Mouse (Mus musculus) cerebellum, postnatal 4 days (tissue): ENCODE results near the gene Wnt5a.
A peak's percentile ranks its signal among the peaks of the same experiment; 100 is the strongest.

Source experiments
- DNase-seq, 2 experiments: peaks; one replicate each; pipeline ENCODE4 v3.0.0; 2022; ENCODE audit warnings: low spot score in 2 of 2, mixed read lengths in 1 of 2

The Wnt5a gene

DNA sequence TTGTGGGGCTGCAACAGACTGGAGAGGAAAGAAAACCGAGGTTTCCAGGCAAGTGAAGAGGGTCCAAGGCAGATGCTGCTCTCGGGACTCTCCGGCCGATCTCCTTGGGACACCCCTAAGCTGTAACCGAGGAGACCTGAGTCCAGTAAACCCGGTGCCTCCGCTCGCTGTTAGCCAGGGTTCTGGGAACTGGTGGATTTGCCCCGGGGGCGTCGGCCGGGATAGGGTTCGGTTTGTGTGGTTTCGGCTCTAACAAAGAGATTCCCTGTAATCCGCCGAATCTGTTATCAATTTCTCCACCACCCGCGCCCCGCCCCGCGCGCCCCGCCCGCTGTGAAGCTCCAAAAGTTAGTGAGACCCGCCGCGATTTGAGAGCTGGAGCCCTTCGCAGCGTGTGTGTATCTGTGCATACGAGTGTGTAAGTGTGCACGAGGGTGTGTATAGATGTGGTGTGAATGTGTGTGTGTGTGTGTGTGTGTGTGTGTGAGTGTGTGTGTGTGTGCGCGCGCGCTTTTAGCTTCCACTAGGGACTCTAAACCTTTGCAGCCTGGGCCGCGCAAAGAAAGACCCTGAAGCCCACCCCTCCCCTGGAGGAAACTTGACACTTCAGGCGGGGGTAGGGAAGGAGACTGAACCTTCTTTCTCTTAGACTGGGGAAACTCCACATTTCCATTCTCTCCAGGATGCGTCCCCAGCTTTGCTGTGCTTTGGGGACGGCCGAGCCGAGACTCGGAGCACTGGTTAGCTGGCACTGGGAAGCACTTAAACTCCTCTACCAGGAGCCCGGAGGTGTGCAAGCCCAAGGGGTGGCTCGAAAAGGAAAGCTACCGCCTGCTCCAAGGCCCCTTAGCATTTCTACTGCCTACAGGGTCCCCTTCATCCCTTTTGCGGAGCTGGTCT is 5.1 kb downstream of the Wnt5a start:
- DNase-seq: peak in 1 of 2 experiments; percentile 46

DNA sequence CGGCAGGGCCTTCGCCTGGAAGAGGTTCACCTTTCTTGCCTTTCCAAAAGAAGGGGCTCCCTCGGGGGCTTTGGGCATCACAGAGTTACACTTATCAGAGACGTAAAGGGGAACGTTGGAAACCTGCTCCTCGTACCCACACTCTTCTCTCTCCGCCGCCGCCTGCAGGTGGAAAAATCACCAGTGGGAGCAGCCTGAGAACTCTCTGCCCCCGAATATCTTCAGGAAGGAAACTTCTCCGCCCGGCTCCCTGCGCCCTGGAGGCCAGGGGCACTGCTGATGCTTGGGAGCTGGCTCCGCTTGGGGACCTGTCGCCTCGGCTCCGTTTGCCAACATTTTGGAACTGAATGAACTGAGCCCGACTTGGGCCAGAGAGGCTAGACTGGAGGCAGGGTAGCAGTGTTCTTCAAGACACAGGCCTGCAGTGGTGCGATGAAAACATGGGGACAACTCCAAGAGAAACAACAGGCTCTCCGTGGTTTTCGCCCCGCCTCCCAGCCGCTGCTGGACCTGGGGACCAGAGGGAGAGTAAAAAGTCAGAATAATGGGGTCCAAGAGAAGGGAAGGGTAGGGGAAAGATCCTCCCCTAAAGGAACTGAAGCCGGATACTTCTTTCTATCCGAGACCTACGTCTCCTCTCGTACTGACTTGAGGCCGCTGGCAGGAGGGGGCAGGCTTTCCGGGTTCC is 5.9 kb downstream of the Wnt5a start:
- peak in 1 of 2 experiments; percentile 36 for DNase-seq

DNA sequence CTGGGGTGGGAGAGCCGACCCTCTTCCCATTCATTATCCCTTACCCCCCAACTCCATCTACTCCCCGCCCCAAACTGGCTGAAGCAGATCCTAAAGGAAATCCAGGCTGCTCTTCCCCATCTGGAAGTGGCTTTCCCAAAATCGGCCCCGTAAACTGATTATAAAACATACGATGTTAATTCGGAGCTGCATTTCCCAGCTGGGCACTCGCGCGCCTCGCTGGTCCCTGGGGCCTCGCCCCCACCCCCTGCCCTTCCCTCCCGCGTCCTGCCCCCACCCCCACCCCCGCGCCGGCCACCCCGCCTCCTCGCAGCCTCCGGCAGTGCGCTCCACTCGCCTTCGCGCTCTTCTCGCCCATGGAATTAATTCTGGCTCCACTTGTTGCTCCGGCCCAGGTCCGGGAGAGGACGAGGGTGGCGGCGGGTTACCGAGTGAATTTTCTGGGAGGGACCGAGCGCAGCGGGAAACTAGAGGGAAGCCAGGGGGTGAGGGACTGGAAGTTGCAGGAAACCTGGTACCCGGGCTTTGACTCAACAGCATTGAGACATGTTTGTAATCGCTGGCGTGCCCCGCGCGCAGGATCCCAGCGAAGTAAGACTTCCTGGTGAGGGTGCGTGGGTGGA is 6.6 kb downstream of the Wnt5a start:
- DNase-seq: peak in 1 of 2 experiments; percentile 21

DNA sequence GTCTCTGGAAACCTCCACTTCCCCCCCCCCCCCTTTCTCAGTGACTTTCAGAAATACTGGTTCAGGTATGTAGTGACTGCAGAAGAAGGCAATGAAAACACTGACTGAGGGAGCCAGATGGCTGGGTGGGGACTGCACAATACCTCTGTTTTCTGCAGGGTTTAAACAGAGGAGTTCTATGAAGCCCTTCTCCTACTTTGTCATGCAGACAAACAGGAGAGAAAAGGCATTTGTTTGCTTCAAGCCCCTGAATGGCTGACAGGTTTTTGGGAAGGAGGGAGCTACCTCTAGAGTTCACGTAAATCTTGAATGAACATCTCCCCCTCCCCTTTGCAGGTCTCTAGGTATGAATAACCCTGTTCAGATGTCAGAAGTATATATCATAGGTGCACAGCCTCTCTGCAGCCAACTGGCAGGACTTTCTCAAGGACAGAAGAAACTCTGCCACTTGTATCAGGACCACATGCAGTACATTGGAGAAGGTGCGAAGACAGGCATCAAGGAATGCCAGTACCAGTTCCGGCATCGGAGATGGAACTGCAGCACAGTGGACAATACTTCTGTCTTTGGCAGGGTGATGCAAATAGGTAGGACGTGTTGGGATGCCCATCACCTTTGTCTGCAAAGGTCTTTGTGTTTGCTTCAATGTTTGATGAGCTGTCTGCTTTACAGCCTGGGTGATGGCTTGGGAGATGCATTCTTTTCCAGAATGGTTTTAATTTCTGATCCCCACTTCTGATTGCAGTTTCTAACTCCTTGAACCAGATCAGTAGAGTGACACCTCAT is 8.4 kb downstream of the Wnt5a start:
- no peak for DNase-seq

DNA sequence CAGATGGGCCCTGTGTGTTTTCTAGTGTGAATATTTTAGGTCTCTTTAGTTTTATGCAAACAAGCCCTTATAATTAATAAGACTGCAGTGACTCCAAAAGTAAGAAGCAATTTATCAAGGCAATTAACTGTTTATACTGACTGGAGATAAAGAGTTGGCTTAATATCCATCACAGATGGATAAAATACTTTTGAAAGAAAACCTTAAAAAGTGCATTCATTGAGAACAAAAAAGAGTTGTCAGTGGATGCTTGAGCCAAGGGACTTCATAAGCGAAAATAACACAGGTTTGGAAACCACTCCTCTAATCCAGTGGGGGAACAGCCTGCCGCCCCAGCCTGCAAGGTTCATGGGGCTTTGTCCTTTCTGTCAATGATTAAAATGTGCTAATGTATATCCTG is 9.6 kb downstream of the Wnt5a start:
- no peak for DNase-seq

DNA sequence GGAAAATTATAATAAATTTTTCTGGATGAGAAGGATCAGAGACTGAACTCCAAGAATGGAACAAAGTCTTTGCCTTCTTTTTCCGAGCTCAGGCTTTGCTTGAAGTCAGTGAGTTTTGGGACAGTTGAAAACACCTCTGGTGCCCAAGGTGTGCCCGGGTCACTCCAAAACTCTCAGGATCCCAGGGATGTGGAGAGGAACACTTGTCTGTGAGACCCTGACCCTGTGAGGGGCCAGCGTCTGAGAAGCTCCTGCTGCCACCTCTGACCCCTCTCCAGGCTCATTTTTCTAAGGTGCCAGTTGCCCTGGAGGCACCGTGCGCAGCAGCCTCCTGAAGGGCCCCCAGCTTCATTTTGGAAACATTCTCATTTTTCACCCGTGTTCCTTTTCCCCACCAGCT is 10.8 kb downstream of the Wnt5a start:
- no peak for DNase-seq

DNA sequence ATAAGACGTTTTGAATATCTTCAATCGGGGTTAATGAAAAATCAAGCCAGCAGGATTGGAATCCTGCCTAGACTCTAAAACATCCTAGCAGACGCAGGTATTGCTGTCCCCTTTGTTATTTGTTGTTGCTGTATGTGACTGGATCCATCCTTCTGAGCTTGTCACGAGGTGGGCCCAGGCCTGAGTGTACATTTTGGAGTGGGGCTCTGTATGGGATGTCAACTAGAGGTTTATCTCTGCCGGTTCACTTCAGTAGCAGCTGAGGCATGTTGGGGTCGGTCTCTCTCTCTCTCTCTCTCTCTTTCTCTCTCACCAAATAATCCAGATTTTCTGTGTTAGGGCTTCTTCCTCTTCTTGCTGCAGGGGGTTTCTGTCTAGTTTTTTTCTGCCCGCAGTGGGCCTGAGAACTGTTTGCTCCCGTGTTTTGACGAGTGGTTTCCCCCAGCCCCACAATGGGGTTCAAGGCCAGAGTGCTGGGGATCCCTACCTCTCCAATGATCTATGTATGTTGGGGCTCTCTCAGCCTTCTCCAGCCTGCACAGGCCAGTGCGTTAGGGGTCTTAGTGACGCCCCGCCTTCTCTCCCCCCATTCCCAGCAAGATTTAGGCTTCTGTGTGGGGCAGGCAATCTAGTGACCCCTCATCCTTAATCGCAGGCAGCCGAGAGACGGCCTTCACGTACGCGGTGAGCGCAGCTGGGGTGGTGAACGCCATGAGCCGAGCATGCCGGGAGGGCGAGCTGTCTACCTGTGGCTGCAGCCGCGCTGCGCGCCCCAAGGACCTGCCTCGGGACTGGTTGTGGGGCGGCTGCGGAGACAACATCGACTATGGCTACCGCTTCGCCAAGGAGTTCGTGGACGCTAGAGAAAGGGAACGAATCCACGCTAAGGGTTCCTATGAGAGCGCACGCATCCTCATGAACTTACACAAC is 13.3 kb downstream of the Wnt5a start:
- no peak for DNase-seq

DNA sequence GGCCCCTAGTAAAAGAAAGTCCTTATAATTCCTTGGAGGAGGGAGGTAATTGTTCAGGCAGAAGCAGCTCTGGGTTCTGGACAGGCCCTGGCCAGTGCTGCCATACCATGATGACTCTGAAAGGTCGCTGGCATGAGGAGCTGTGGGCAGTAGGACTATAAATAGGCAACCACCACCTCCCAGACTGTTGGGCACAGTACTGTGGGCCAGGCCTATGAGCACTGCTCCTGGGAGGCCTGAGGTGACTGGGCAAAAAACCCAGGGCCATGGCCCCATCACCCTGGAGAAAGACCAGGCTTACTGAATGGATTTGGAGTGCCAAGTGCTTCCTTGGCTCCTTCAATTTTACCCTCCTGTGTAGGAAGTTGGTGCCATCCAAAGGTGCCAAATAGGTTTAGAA is 16.6 kb downstream of the Wnt5a start:
- no peak for DNase-seq

DNA sequence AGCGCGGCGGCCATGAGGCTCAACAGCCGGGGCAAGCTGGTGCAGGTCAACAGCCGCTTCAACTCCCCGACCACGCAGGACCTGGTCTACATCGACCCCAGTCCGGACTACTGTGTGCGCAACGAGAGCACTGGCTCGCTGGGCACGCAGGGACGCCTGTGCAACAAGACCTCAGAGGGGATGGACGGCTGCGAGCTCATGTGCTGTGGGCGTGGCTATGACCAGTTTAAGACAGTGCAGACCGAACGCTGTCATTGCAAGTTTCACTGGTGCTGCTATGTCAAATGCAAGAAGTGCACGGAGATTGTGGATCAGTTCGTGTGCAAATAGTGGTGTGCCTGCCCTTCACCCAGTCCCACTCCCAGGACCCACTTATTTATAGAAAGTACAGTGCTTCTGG is 18.1 kb downstream of the Wnt5a start:
- no peak for DNase-seq

DNA sequence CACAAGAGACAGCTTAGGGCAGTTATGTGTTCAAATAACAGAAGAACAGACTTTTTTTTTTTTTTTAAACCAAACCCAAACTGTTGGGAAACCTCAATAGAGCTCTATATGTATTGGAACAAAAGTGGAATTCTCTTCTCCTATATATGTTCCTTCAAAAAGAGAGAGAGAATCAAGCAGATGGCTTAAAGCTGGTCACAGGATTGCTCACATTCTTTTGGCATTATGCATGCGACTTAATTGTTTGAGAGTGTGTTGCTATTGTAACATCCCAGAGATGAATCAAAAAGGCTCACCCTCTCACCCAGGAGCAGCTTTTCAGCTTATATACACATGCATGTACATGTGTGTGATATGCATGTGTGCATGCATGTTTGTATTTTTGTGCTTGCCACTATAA is 21.0 kb downstream of the Wnt5a start:
- no peak for DNase-seq

DNA sequence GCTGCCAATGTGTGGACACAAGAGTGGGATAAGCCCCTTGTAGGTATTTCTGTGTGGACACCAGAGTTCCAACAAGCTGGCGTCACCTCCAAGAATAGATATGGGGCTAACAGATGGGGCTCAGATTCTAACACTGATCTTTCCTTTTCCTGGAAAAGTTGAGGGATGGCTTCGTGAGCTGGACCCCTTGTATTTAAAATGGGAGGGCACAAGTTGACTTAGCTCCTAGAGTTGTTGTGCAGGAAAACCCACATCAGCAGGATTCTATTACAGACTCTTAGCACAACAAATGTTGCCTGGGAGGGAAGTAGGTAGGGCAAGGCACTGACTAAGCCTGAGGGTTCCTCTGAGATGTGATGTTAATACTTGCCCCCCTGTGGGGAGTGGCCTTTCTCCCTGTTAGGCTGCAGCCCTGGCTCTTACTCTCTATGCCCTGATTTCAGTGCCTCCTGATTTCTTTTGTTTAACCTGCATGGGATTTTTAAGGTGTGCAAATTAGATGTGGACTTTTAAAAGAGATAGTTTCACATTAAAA is 23.7 kb downstream of the Wnt5a start:
- DNase-seq: no peak

DNA sequence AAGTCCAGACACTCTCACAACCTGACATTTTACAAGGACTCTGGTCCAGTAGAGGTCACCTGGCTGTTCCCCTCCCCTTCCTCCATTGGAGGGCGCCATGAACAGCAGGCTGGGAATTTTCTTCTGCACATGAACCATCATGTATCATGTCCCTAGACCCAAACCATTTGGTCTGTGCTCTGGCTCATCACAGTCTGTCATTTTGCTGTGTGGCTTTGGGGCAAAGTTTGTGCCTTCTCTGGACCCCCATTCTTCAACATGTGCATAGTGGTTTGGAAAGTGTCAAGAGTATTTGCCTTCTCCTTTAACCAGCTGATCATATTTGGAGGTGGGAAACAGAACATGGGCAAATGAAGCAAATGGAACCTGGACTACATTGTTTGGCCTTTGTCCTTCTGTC is 27.0 kb downstream of the Wnt5a start:
- no peak for DNase-seq

DNA sequence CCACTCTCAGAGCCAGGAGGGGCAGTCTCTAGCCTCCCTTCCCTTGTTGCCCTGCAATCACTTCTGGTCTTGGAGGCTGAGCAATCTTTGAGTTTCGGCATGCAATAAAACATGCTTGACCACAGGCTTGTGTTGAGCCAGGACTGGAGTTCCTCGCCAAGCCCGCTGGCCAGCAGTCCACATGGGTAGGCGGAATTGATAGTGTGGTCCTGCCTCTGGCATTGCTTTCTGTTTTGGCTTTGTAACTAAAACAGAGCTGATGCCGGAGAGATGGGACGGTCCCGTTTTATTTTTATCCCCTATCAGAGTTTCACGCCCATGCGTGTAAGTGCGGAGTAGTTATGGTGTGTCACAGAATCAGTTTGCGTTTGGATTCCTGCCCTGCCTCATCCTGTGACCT is 28.4 kb downstream of the Wnt5a start:
- no peak for DNase-seq

DNA sequence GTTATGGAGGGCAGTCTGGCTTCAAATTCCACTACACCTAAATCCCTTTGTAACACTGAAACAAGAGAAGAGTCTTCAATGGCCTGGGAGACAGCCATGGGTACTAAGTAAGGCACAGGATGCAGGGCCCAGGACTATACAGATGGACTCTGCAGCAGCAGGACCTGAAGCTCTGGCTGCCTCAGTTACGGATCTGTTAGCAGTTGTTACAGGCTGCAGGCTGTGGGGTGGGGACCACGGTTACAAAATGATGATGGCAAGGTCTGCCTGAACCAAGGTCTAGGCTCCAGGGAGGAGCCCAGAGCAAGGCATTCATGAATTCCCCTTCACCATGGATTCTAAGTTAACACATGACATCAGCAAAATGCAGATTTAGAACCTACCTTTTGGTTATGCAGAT is 29.3 kb downstream of the Wnt5a start:
- DNase-seq: no peak

DNA sequence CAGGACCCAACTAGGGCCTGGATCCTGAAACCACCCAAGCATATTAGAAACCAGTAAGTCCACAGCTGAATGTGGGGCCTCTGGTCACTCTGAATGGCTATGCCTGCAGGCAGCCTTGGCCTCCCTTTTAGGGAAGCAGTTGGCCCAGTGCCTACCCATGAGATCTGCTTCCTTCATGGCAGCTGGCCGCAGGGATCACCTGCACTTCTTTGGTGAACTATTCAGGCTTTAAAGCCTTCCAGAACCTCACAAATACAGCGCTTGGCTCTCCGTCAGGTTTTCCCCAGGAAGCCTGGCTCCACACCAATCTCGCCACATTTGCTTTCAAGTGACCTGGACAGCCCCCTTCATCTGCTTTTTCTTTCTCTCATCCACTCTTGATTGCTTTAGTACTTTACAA is 31.3 kb downstream of the Wnt5a start:
- DNase-seq: peak; percentile 59 to 77

DNA sequence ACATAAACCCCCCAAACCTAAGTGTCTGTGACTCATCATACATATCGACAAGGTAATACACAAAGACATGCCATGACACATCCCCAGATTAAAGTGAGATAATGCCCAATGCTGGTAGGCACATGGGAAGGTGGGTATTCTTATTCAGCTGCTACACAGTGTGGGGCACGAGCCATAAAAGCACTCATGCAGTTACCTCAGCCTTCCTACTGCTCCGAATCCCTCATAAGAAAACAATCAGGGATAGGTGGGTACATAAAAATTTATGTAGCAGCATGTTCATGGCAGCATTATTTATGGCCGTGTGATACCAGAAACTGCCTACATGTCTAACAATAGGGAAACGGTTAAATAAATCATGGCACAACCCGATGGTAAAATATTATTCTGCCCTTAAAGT is 35.0 kb downstream of the Wnt5a start:
- DNase-seq: no peak

DNA sequence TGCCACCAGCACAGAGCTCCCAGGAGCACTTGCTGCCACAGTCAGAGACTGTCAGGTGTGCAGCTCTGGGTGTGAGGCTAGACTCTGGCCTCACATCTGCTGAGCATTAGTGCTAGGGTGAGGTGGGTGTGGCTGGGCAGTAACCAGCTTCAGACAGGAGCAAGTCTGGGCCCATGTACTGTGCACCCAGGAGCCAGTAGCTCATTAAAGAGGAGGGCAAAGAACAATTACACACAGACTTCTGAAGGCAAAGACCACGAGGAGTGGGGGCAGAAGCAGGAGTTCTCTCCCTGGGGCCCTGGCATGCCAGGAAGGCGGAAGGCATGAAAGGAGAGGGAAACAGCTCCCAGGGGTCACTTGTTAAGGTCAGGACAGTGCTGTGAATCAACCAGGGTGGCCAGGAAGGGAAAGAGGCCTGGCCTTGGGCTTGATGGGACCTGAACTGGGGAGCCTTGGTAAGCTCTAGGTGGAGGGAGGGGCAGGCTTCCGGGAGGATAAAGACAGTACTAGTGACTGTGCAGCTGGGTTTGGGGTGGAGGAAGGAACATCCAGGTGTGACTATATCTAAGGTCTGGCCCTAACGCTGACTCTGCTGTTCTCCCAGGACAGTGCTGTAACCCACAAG is 37.7 kb downstream of the Wnt5a start:
- no peak for DNase-seq

DNA sequence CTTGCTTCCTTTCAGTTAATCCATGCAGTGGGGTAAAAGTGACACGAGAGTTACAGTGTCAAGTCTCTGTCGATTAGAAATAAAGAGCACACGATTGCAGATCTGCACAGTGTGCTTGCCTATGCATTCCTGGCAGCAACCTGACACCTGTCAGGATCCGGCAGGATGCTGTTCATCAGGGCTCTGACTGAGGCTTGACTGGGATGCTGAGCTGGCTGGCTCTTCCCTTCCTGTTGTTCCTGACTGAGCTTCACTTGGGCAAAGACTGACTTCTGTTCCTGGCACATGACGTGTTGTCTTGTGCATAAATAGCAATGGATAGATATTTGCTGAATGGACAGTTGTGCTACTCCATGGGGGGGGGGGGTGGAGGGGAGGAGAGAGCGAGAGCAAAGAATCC is 57.3 kb downstream of the Wnt5a start:
- no peak for DNase-seq
